Mouse (Mus musculus): ENCODE measurements around the gene Cyp2ab1.
"Not testable (repeated sequence)": the region's sequence is repeated elsewhere in the genome, so short reads cannot be mapped to it uniquely, and the experiment has no call there.

The Cyp2ab1 gene

GRCm38 (mm10) chr16:20325286-20325685 lies at the start of gene Cyp2ab1:
TSS of gene Cyp2ab1 (minus strand) at chr16:20325404.
- DNase-seq (ENCODE audit: low spot score in 2 of 2) = no peak

GRCm38 (mm10) chr16:20371731-20372130 lies 46.5 kb upstream of the Cyp2ab1 start:
- no peak for DNase-seq (ENCODE audit: low spot score in 2 of 2)

- no peak for DNase-seq (ENCODE audit: low spot score in 2 of 2)
Measured at GRCm38 (mm10) chr16:20368221-20368620, 43.0 kb upstream of the Cyp2ab1 start.

GRCm38 (mm10) chr16:20362121-20362520 lies 36.9 kb upstream of the Cyp2ab1 start:
- no peak for DNase-seq (ENCODE audit: low spot score in 2 of 2)

GRCm38 (mm10) chr16:20361496-20361895 lies 36.3 kb upstream of the Cyp2ab1 start:
- DNase-seq (ENCODE audit: low spot score in 2 of 2) = not testable (repeated sequence)

- DNase-seq (ENCODE audit: low spot score in 2 of 2) = no peak
Measured at GRCm38 (mm10) chr16:20359643-20360295, 34.6 kb upstream of the Cyp2ab1 start.

- no peak for DNase-seq (ENCODE audit: low spot score in 2 of 2)
Measured at GRCm38 (mm10) chr16:20357837-20358236, 32.6 kb upstream of the Cyp2ab1 start.

GRCm38 (mm10) chr16:20354762-20355161 lies 29.6 kb upstream of the Cyp2ab1 start:
- DNase-seq (ENCODE audit: low spot score in 2 of 2) = no peak

GRCm38 (mm10) chr16:20354011-20354410 lies 28.8 kb upstream of the Cyp2ab1 start:
- DNase-seq (ENCODE audit: low spot score in 2 of 2) = no peak

- DNase-seq (ENCODE audit: low spot score in 2 of 2) = no peak
Measured at GRCm38 (mm10) chr16:20345464-20345863, 20.3 kb upstream of the Cyp2ab1 start.

- no peak for DNase-seq (ENCODE audit: low spot score in 2 of 2)
Measured at GRCm38 (mm10) chr16:20338616-20339015, 13.4 kb upstream of the Cyp2ab1 start.

- no peak for DNase-seq (ENCODE audit: low spot score in 2 of 2)
Measured at GRCm38 (mm10) chr16:20334918-20335317, 9.7 kb upstream of the Cyp2ab1 start.

- DNase-seq (ENCODE audit: low spot score in 2 of 2) = no peak
Measured at GRCm38 (mm10) chr16:20328306-20328705, 3.1 kb upstream of the Cyp2ab1 start.

- no peak for DNase-seq (ENCODE audit: low spot score in 2 of 2)
Measured at GRCm38 (mm10) chr16:20323907-20324306, 1.3 kb downstream of the Cyp2ab1 start.

- no peak for DNase-seq (ENCODE audit: low spot score in 2 of 2)
Measured at GRCm38 (mm10) chr16:20322274-20322673, 2.9 kb downstream of the Cyp2ab1 start.

GRCm38 (mm10) chr16:20316770-20317169 lies 8.4 kb downstream of the Cyp2ab1 start:
- no peak for DNase-seq (ENCODE audit: low spot score in 2 of 2)

GRCm38 (mm10) chr16:20315266-20315665 lies 9.9 kb downstream of the Cyp2ab1 start:
- no peak for DNase-seq (ENCODE audit: low spot score in 2 of 2)

GRCm38 (mm10) chr16:20312272-20312671 lies 12.9 kb downstream of the Cyp2ab1 start:
- no peak for DNase-seq (ENCODE audit: low spot score in 2 of 2)

GRCm38 (mm10) chr16:20301770-20302649 lies 23.2 kb downstream of the Cyp2ab1 start, which contains the start of gene Parl:
TSS of gene Parl (minus strand) at chr16:20302387.
- peak; percentile 74 to 82 for DNase-seq (ENCODE audit: low spot score in 2 of 2)

GRCm38 (mm10) chr16:20300076-20300475 lies 25.1 kb downstream of the Cyp2ab1 start:
- no peak for DNase-seq (ENCODE audit: low spot score in 2 of 2)

- no peak for DNase-seq (ENCODE audit: low spot score in 2 of 2)
Measured at GRCm38 (mm10) chr16:20280238-20280637, 45.0 kb downstream of the Cyp2ab1 start.

GRCm38 (mm10) chr16:20279395-20279794 lies 45.8 kb downstream of the Cyp2ab1 start:
- DNase-seq (ENCODE audit: low spot score in 2 of 2) = no peak

GRCm38 (mm10) chr16:20272994-20273393 lies 52.2 kb downstream of the Cyp2ab1 start:
- no peak for DNase-seq (ENCODE audit: low spot score in 2 of 2)
